Mouse (Mus musculus) kidney, adult 2 months (tissue): Measurements from ENCODE around the gene Vezt. TPM values are rescaled to one million over a fixed set of nuclear protein-coding genes. Genes with fewer than 3 reads are reported as not detected.

Experiments used
- DNase-seq: peaks from one replicate; pipeline ENCODE4 v3.0.0; 2021
- H3K27ac ChIP-seq: fragments of 200-500 bp; 2 replicates; pipeline ENCODE4 v1.5.1; 2012; ENCODE audit warnings: low read depth, low read length, control low read depth, inconsistent platforms; ENCODE audit not compliant: insufficient read depth
- H3K27me3 ChIP-seq: fragments of 200-500 bp; replicated peaks from 2 replicates; pipeline ENCODE4 v1.6.1; 2012; ENCODE audit warnings: mild to moderate bottlenecking, moderate library complexity, low read length, inconsistent platforms; ENCODE audit not compliant: control insufficient read depth, insufficient read depth
- H3K36me3 ChIP-seq: fragments of 200-500 bp; 2 replicates; pipeline ENCODE4 v1.6.1; 2012; ENCODE audit warnings: mild to moderate bottlenecking, moderate library complexity, low read length, inconsistent platforms; ENCODE audit not compliant: control insufficient read depth, insufficient read depth
- H3K4me1 ChIP-seq: fragments of 200-500 bp; 2 replicates; pipeline ENCODE4 v1.6.1; 2011; ENCODE audit warnings: low read length; ENCODE audit not compliant: control insufficient read depth, insufficient read depth
- H3K4me3 ChIP-seq: fragments of 200-500 bp; 2 replicates; pipeline ENCODE4 v1.5.1; 2011; ENCODE audit warnings: mild to moderate bottlenecking, low read depth, low read length, control low read depth; ENCODE audit not compliant: insufficient read depth
- CTCF ChIP-seq: fragments of 200-500 bp; conservative IDR thresholded peaks from 2 replicates; pipeline ENCODE4 v1.5.1; 2011; ENCODE audit warnings: low read depth, mild to moderate bottlenecking, control low read depth, low read length, moderate library complexity, mixed read lengths; ENCODE audit not compliant: insufficient read depth, insufficient read length
- POLR2A ChIP-seq: fragments of 200-500 bp; IDR thresholded peaks from one replicate; pipeline ENCODE4 v1.6.1; 2011; ENCODE audit warnings: low read depth, low read length, control low read depth
- WGBS: fragments of 180-500 bp; shearing (Covaris S2); methylation state at CpG from one replicate; pipeline ENCODE4 v1.1.7; 2018; 5-methylcytosine and 5-hydroxymethylcytosine counted together
- polyA plus RNA-seq: library from polyadenylated mRNA; depleted of rRNA; stranded (reverse); fragments of >200 nt; gene quantifications from 2 replicates; pipeline ENCODE4 v1.2.3, GENCODE M21; 2012

The Vezt gene
- polyA plus RNA-seq, 1 experiment: 12.2 TPM

- Histone ChIP-seq H3K4me3 (no peak overlapping the region), H3K36me3 (no peaks in the 10 kb centered on the region), H3K27me3 (no peaks in the 10 kb centered on the region; the same call in 1 of the 2 replicates), H3K4me1 (no peaks in the 10 kb centered on the region; the same call in 1 of the 2 replicates), H3K27ac (no peak overlapping the region)
- WGBS: 47% methylated on average over 11 of the region's 11 CpGs
- TF ChIP-seq POLR2A (no peak), CTCF (no peak)
- DNase-seq: no peak
Measured at GRCm38 (mm10) chr10:93915531-93916275, 119.9 kb downstream of the Vezt start.

GRCm38 (mm10) chr10:93913525-93913924 lies 122.1 kb downstream of the Vezt start:
- TF ChIP-seq CTCF: no peak
- TF ChIP-seq POLR2A: no peak
- H3K27me3 ChIP-seq: no peaks in the 10 kb centered on the region; the same call in 1 of the 2 replicates
- 96% methylated on average over 5 of the region's 5 CpGs for WGBS

DNA sequence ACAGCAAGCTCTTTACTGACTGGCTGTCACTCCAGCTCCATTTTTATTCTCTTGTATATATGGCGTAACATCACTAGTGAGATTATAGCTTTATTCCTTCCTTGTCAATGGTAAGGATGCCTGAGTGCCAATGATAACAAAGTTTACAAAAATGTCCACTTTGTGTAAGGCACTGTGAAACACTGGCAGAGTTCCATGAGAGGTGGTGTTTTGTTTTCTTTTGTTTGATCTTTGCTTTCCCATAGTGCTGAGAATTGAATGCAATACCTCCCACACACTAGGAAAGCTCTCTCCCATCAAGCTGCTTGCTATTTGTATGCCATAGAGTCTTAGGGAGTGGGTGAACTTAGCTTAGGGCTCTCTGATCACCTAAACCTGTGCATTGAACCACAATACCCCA lies 122.7 kb downstream of the Vezt start:
- WGBS: 86% methylated on average over 1 of the region's 1 CpGs
- H3K36me3 ChIP-seq: no peaks in the 10 kb centered on the region
- no peaks in the 10 kb centered on the region; the same call in 1 of the 2 replicates for H3K4me1 ChIP-seq
- no peak for DNase-seq
- H3K4me3 ChIP-seq: no peak overlapping the region
- TF ChIP-seq POLR2A: no peak
- TF ChIP-seq CTCF: no peak
- no peak overlapping the region for H3K27ac ChIP-seq
- no peaks in the 10 kb centered on the region; the same call in 1 of the 2 replicates for H3K27me3 ChIP-seq

More at GRCm38 (mm10) chr10:93913525-93913924, 122.1 kb downstream of the Vezt start:
- no peaks in the 10 kb centered on the region for H3K36me3 ChIP-seq
- H3K4me3 ChIP-seq: no peak overlapping the region
- no peak overlapping the region for H3K27ac ChIP-seq
- no peaks in the 10 kb centered on the region; the same call in 1 of the 2 replicates for H3K4me1 ChIP-seq
- no peak for DNase-seq

DNA sequence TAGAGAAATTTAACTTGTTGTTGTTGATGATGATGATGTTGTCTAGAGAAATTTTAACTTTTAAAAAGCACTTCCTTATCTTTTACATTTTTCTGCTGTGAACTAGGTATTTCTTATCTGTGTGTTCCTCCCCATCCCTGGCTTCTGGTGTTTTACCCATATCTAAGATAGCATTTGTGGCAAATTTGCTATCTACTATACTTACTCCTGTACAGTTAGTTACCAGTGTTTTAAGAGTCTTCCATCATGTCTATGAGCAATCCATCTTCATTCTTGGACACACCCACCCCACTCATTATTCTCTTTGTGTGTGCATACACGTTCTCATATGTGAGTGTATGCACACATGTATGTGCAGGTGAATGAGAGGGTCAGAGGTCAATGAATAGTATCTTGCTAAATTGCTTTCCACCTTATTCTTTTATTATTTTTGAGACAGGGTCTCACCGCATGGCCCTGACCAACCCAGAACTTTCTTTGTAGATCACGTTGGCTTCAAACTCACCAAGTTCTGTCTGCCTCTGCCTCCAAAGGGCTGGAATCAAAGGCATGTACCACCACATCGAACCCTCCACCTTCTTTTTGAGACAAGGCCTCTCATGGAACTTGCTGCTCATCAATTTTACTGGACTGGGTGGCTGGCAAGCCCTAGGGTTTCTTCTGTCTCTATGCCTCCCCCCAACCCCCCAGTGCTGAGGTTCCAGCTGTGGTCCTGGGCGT lies 123.3 kb downstream of the Vezt start:
- H3K36me3 ChIP-seq: no peaks in the 10 kb centered on the region
- no peak for DNase-seq
- H3K4me3 ChIP-seq: no peak overlapping the region
- WGBS: 89% methylated on average over 5 of the region's 5 CpGs
- no peak overlapping the region for H3K27ac ChIP-seq
- no peaks in the 10 kb centered on the region; the same call in 1 of the 2 replicates for H3K4me1 ChIP-seq
- no peaks in the 10 kb centered on the region; the same call in 1 of the 2 replicates for H3K27me3 ChIP-seq
- TF ChIP-seq POLR2A: no peak
- TF ChIP-seq CTCF: no peak

DNA sequence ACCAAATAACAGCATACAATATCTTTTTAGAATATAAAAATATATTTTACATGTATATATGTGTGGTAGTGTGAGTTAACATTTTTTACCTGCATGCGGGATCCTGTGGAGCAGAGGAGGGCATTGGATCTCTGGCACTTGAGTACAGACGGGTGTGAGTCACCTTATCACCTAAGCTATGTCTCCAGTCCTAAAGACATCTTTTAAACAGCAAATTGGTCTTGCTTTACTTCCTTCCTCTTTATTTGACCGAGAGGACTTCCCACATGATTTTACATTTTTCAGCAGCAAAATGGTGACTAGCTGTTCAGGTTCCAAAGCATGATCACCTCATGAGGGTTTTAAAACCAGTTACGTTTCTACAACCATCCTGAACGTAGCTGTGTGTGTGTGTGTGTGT lies 124.3 kb downstream of the Vezt start:
- no peak for DNase-seq
- WGBS: 82% methylated on average over 5 of the region's 5 CpGs
- H3K27me3 ChIP-seq: no peaks in the 10 kb centered on the region; the same call in 1 of the 2 replicates
- TF ChIP-seq POLR2A (no peak), CTCF (no peak)
- H3K4me1 ChIP-seq: no peaks in the 10 kb centered on the region; the same call in 1 of the 2 replicates
- no peak overlapping the region for H3K27ac ChIP-seq
- H3K4me3 ChIP-seq: no peak overlapping the region
- H3K36me3 ChIP-seq: no peaks in the 10 kb centered on the region

GRCm38 (mm10) chr10:93909811-93910446 lies 125.7 kb downstream of the Vezt start:
- DNase-seq: no peak
- Histone ChIP-seq H3K4me3 (no peak overlapping the region), H3K27ac (no peak overlapping the region), H3K36me3 (no peaks in the 10 kb centered on the region), H3K4me1 (no peaks in the 10 kb centered on the region; the same call in 1 of the 2 replicates), H3K27me3 (no peaks in the 10 kb centered on the region; the same call in 1 of the 2 replicates)
- 92% methylated on average over 5 of the region's 5 CpGs for WGBS
- TF ChIP-seq POLR2A (no peak), CTCF (no peak)

- no peaks in the 10 kb centered on the region; the same call in 1 of the 2 replicates for H3K27me3 ChIP-seq
- TF ChIP-seq CTCF: no peak
- TF ChIP-seq POLR2A: no peak
- no peaks in the 10 kb centered on the region for H3K4me1 ChIP-seq
- WGBS: 60% methylated on average over 1 of the region's 1 CpGs
- H3K36me3 ChIP-seq: no peaks in the 10 kb centered on the region
- H3K27ac ChIP-seq: no peak overlapping the region
- DNase-seq: no peak
- no peak overlapping the region for H3K4me3 ChIP-seq
Measured at GRCm38 (mm10) chr10:93909015-93909414, 126.6 kb downstream of the Vezt start.
